Mouse (Mus musculus) heart, embryonic 10.5 days (tissue): ENCODE results near the gene Ipo4. TPM values are rescaled to one million over a fixed set of nuclear protein-coding genes. Genes with fewer than 3 reads are reported as not detected.

Source experiments
- DNase-seq: peaks from one replicate; pipeline ENCODE4 v3.0.0-alpha.2; 2017; ENCODE audit warnings: low spot score
- H3K27ac ChIP-seq: fragments of 300-500 bp; sonication (generic); 2 replicates; pipeline ENCODE4 v1.5.1; 2016; ENCODE audit warnings: mild to moderate bottlenecking
- H3K27me3 ChIP-seq: fragments of 300-500 bp; sonication (generic); 2 replicates; pipeline ENCODE4 v1.6.1; 2016; ENCODE audit warnings: mild to moderate bottlenecking; ENCODE audit not compliant: poor library complexity, insufficient read depth, severe bottlenecking
- H3K36me3 ChIP-seq: fragments of 300-500 bp; sonication (generic); 2 replicates; pipeline ENCODE4 v1.6.1; 2016; ENCODE audit warnings: mild to moderate bottlenecking, moderate library complexity
- H3K4me1 ChIP-seq: fragments of 300-500 bp; sonication (generic); 2 replicates; pipeline ENCODE4 v1.6.1; 2016; ENCODE audit warnings: mild to moderate bottlenecking
- H3K4me3 ChIP-seq: fragments of 300-500 bp; sonication (generic); 2 replicates; pipeline ENCODE4 v1.5.1; 2016; ENCODE audit warnings: mild to moderate bottlenecking, moderate library complexity
- H3K9me3 ChIP-seq: fragments of 300-500 bp; sonication (generic); 2 replicates; pipeline ENCODE4 v1.6.1; 2016; ENCODE audit warnings: mild to moderate bottlenecking, moderate library complexity
- WGBS: fragments of 180-500 bp; shearing (Covaris S2); methylation state at CpG from one replicate; pipeline ENCODE4 v1.1.7; 2016; 5-methylcytosine and 5-hydroxymethylcytosine counted together
- polyA plus RNA-seq: library from polyadenylated mRNA; unstranded; fragments of >200 nt; fragmentation: Nextera tagmentation; extraction: Ambion mirVana; gene quantifications from 2 replicates; pipeline ENCODE4 v1.2.1, GENCODE M21; 2016

Ipo4 gene
- polyA plus RNA-seq, 1 experiment from 2014 or later = 108 TPM

GRCm38 (mm10) chr14:55649884-55650283 lies 14.1 kb upstream of the Ipo4 start, which contains the start of gene Tssk4:
Tssk4 (plus strand) TSS chr14:55650184.
- 89% methylated on average over 2 of the region's 2 CpGs for WGBS

GRCm38 (mm10) chr14:55644261-55644888 lies 8.6 kb upstream of the Ipo4 start:
- H3K4me3 ChIP-seq = peak overlapping the region; percentile 99
- 33% methylated on average over 17 of the region's 17 CpGs for WGBS
- peaks cover 20% of the 10 kb centered on the region for H3K4me1 ChIP-seq
- H3K9me3 ChIP-seq = no peaks in the 10 kb centered on the region
- no peaks in the 10 kb centered on the region for H3K27me3 ChIP-seq
- H3K27ac ChIP-seq = peak overlapping the region; percentile 100
- peaks cover 41% of the 10 kb centered on the region for H3K36me3 ChIP-seq
- no peak for DNase-seq

More at GRCm38 (mm10) chr14:55649884-55650283, 14.1 kb upstream of the Ipo4 start, which contains the start of gene Tssk4:
- H3K9me3 ChIP-seq = no peaks in the 10 kb centered on the region
- peaks cover 7% of the 10 kb centered on the region for H3K4me1 ChIP-seq
- DNase-seq = no peak
- H3K27ac ChIP-seq = no peak within 1 kb of the TSS
- peaks cover 17% of the 10 kb centered on the region for H3K36me3 ChIP-seq
- no peak within 1 kb of the TSS for H3K4me3 ChIP-seq
- no peaks in the 10 kb centered on the region for H3K27me3 ChIP-seq

GRCm38 (mm10) chr14:55643060-55643907 lies 7.5 kb upstream of the Ipo4 start, which contains the start of gene Tm9sf1:
Tm9sf1 (minus strand) TSS chr14:55643806.
- H3K36me3 ChIP-seq = peaks cover 52% of the 10 kb centered on the region
- under 1% methylated on average over 89 of the region's 89 CpGs for WGBS
- no peaks in the 10 kb centered on the region for H3K27me3 ChIP-seq
- peak within 1 kb of the TSS; percentile 100 for H3K27ac ChIP-seq
- peak within 1 kb of the TSS; percentile 99 for H3K4me3 ChIP-seq
- peaks cover 20% of the 10 kb centered on the region for H3K4me1 ChIP-seq
- no peaks in the 10 kb centered on the region for H3K9me3 ChIP-seq
- DNase-seq = peak; percentile 94

GRCm38 (mm10) chr14:55642679-55643059 lies 6.9 kb upstream of the Ipo4 start:
- 24% methylated on average over 8 of the region's 8 CpGs for WGBS
- H3K27ac ChIP-seq = peak overlapping the region; percentile 100
- peaks cover 58% of the 10 kb centered on the region for H3K36me3 ChIP-seq

GRCm38 (mm10) chr14:55641291-55641690 lies 5.5 kb upstream of the Ipo4 start:
- H3K4me3 ChIP-seq = no peak overlapping the region
- no peak overlapping the region for H3K27ac ChIP-seq
- no peak for DNase-seq
- no peaks in the 10 kb centered on the region for H3K9me3 ChIP-seq
- WGBS = 95% methylated on average over 13 of the region's 13 CpGs
- H3K27me3 ChIP-seq = no peaks in the 10 kb centered on the region
- H3K4me1 ChIP-seq = peaks cover 23% of the 10 kb centered on the region
- H3K36me3 ChIP-seq = peaks cover 63% of the 10 kb centered on the region

More at GRCm38 (mm10) chr14:55642679-55643059, 6.9 kb upstream of the Ipo4 start:
- Histone ChIP-seq H3K4me1 (peaks cover 20% of the 10 kb centered on the region), H3K27me3 (no peaks in the 10 kb centered on the region), H3K9me3 (no peaks in the 10 kb centered on the region), H3K4me3 (peak overlapping the region; percentile 99)
- no peak for DNase-seq

- peaks cover 25% of the 10 kb centered on the region for H3K4me1 ChIP-seq
- 94% methylated on average over 14 of the region's 14 CpGs for WGBS
- no peaks in the 10 kb centered on the region for H3K9me3 ChIP-seq
- peaks cover 61% of the 10 kb centered on the region for H3K36me3 ChIP-seq
- no peak overlapping the region for H3K27ac ChIP-seq
- DNase-seq = no peak
- no peaks in the 10 kb centered on the region for H3K27me3 ChIP-seq
- H3K4me3 ChIP-seq = no peak overlapping the region
Observed at GRCm38 (mm10) chr14:55640816-55641215, 5.1 kb upstream of the Ipo4 start.

- Histone ChIP-seq H3K27me3 (no peaks in the 10 kb centered on the region), H3K36me3 (peaks cover 74% of the 10 kb centered on the region), H3K4me1 (peaks cover 27% of the 10 kb centered on the region), H3K9me3 (no peaks in the 10 kb centered on the region), H3K27ac (no peak within 1 kb of the TSS), H3K4me3 (no peak within 1 kb of the TSS)
- 89% methylated on average over 9 of the region's 9 CpGs for WGBS
- no peak for DNase-seq
Observed at GRCm38 (mm10) chr14:55637795-55638194, 2.0 kb upstream of the Ipo4 start, which contains the start of gene Gm49378. Gm49378 (minus strand) TSS chr14:55637895.

GRCm38 (mm10) chr14:55634874-55635522 lies 759 bp downstream of the Ipo4 start:
- 4% methylated on average over 23 of the region's 23 CpGs for WGBS
- Histone ChIP-seq H3K27ac (peak overlapping the region; percentile 88), H3K36me3 (peaks cover 84% of the 10 kb centered on the region), H3K4me3 (peak overlapping the region; percentile 84), H3K9me3 (no peaks in the 10 kb centered on the region), H3K27me3 (no peaks in the 10 kb centered on the region), H3K4me1 (peaks cover 22% of the 10 kb centered on the region)
- DNase-seq = no peak

- DNase-seq = no peak
- WGBS = 54% methylated on average over 5 of the region's 5 CpGs
- H3K4me1 ChIP-seq = peaks cover 6% of the 10 kb centered on the region
- H3K9me3 ChIP-seq = no peaks in the 10 kb centered on the region
- H3K4me3 ChIP-seq = no peak overlapping the region
- no peaks in the 10 kb centered on the region for H3K27me3 ChIP-seq
- H3K36me3 ChIP-seq = peaks cover 100% of the 10 kb centered on the region
- no peak overlapping the region for H3K27ac ChIP-seq
Observed at GRCm38 (mm10) chr14:55629312-55629711, 6.4 kb downstream of the Ipo4 start.

- Histone ChIP-seq H3K9me3 (no peaks in the 10 kb centered on the region), H3K27me3 (no peaks in the 10 kb centered on the region), H3K36me3 (peaks cover 100% of the 10 kb centered on the region), H3K4me1 (peaks cover 6% of the 10 kb centered on the region; the same call in 1 of the 2 replicates), H3K27ac (no peak overlapping the region), H3K4me3 (no peak overlapping the region)
- 87% methylated on average over 27 of the region's 27 CpGs for WGBS
- no peak for DNase-seq
Observed at GRCm38 (mm10) chr14:55628077-55628827, 7.5 kb downstream of the Ipo4 start.

- Histone ChIP-seq H3K27me3 (peaks cover 3% of the 10 kb centered on the region; the same call in 1 of the 2 replicates), H3K4me1 (peaks cover 25% of the 10 kb centered on the region), H3K36me3 (peaks cover 5% of the 10 kb centered on the region; the same call in 1 of the 2 replicates), H3K27ac (peak overlapping the region; percentile 73), H3K4me3 (peak overlapping the region; percentile 45), H3K9me3 (no peaks in the 10 kb centered on the region)
- no peak for DNase-seq
- WGBS = 27% methylated on average over 22 of the region's 22 CpGs
Observed at GRCm38 (mm10) chr14:55618486-55619195, 17.1 kb downstream of the Ipo4 start.
